Mouse (Mus musculus) heart, postnatal 25 days (tissue): ENCODE data around the gene Entpd7. TPM values are rescaled to one million over a fixed set of nuclear protein-coding genes. Genes with fewer than 3 reads are reported as not detected.
A peak's percentile ranks its signal among the peaks of the same experiment; 100 is the strongest.

Experiments used
- DNase-seq: peaks from one replicate; pipeline ENCODE4 v3.0.0; 2022; ENCODE audit warnings: low spot score
- intact Hi-C: fragments of 180-260 bp; cut with DNase I; formaldehyde crosslinking; loops from one replicate; pipeline ENCODE4 v1.15.1; 2025
- total RNA-seq, 2 experiments: library from RNA; stranded (reverse); gene quantifications; 2 replicates each; pipeline ENCODE4 v1.2.3; 2021

Entpd7 gene
- total RNA-seq, 2 experiments from 2014 or later: 2.7 to 3.1 TPM

GRCm38 (mm10) chr19:43673513-43674315 is 15.8 kb upstream of the Entpd7 start:
- no peak for DNase-seq
- intact Hi-C loops: no loop called here

DNA sequence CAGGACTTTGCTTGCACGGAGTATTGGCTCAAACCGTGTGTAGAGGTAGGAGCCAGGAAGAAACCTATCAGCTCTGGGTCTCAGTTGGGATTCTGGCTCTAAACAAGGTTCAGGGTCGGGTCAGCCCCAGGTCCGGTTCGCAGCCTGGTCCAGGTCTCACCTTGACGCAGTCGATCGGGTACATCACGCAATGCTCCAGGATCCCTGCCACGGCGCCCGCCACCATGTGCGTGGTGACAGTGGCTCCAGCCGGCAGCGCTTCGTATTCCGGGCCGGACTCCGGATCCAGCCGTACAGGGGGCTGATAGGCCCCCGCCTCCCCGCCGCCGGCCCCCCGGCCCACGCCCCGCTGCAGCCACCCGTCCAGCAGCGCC is 15.2 kb upstream of the Entpd7 start:
- no peak for DNase-seq
- intact Hi-C loops: no loop called here

GRCm38 (mm10) chr19:43674730-43675524 is 14.5 kb upstream of the Entpd7 start, which contains the start of gene Slc25a28:
Gene Slc25a28, minus strand, starts transcription at chr19:43674881.
- intact Hi-C loops: loop anchor here (5.0 kb wide), 1 partner anchor 77 kb away; the partner anchor contains the start of genes Cox15 and Cutc
- peak; percentile 99 for DNase-seq

DNA sequence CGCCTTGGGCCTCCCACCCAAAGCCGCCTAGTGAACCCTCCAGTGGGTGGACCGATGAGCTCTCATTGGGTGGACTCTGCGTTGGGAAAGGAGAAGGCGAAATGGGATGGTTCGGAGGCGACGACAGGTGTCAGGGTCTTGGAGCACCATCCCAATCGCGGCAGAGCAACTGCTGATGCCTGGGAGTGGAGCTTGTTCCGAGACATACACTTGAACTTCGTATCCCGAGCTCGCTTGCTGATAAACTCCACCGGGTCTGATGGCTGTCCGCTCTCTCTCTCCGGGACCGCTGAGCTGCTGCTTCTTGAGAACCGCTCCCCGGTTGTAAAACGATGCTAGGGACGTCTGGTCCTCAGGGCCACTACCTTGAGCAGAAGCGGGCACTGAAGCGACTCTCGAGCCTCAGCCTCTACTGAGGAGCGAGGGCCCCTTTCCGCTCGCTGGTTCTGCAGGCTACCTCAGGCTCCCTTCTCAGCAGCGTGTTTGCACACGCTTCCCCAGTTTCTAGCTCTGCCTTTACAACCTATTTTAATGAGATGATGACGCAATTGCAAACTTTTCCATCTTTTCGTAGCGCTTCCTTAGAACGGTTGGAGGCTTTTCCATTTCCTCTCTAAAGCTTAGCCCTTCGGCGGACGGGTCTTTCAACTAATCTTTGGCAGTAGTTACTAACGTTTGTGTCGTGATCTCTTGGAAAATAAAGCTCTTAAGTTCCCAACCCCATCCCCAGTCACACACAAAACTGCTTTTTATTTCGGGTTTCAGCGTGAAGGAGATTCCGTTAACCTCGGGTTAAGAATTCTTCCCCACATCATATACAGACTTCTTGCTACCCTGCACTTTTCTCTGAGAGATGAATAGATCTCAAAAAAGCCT is 13.7 kb upstream of the Entpd7 start:
- intact Hi-C loops: loop anchor here (5.0 kb wide), 1 partner anchor 77 kb away; the partner anchor contains the start of genes Cox15 and Cutc

DNA sequence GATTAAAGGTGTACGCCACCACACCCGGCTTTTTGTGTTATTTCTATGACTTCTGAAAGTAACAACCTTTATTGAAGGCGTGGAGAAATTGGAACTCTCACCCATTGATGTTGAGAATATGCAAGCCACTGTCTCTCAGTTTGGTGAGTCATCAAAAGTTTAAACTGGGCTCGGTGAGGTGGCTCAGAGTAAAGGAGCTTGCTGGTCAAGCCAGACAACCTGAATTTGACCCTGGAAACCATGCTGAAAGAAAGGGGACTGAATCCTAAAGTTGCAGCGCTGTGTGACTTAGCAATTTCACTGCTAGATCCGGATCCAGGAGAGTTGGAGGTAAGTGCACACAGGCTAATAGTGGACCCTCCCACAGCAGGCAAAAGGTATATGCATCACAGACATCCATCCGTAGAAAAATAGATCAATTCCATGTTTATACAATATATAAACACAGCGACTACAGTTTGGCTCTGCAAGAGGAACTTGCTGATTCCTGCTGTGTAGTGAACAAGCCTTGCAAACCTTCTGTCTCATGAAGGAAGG is 10.9 kb upstream of the Entpd7 start:
- no peak for DNase-seq
- intact Hi-C loops: loop anchor here (5.0 kb wide), 1 partner anchor 74 kb away; the partner anchor contains the start of genes Cox15 and Cutc

More for the DNA sequence above, 13.7 kb upstream of the Entpd7 start:
- no peak for DNase-seq

- no peak for DNase-seq
- intact Hi-C loops: loop anchor here (5.0 kb wide), 1 partner anchor 73 kb away; the partner anchor contains the start of genes Cox15 and Cutc
These were observed 9.9 kb upstream of the Entpd7 start for GRCm38 (mm10) chr19:43679474-43679981.

DNA sequence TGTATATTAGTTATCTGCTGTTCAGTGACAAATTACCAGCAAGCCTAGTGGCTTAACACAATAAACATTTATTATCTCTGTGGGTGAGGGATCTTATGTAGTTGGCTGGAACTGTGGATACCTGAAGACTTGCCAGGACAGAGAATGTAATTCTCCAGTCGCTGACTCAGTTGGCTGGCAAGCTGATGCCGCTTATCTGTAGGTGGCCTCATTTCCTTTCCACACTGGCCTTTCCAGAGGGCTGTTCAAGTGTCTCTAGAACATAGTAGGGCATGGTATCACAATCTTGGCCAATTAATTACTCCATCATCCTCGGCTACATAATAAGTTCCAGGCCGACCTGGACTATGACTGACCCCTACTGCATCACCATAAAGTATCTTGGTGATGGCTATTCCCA is 7.9 kb upstream of the Entpd7 start:
- DNase-seq: no peak
- intact Hi-C loops: no loop called here

DNA sequence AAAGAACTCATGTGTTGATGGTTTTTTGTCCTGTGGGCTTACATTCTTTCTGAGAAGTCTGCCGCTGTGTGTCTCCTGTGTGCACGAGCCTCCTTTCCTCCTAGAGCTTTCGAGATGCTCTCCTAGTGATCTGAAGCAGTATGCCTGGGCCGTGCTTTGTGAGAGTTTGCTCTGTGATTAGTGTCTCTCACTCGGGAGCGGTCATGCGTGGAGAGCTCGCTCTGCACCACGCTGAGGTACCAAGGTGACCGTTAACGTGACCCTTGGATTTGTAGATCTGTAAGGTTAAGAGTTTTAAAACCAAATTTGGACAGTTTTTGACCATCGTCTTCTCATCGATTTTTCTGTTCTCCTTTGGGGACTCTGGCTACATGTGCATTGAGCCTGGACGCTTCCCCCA is 3.3 kb downstream of the Entpd7 start:
- intact Hi-C loops: no loop called here
- no peak for DNase-seq

GRCm38 (mm10) chr19:43695514-43695964 is 6.1 kb downstream of the Entpd7 start:
- intact Hi-C loops: no loop called here
- no peak for DNase-seq

DNA sequence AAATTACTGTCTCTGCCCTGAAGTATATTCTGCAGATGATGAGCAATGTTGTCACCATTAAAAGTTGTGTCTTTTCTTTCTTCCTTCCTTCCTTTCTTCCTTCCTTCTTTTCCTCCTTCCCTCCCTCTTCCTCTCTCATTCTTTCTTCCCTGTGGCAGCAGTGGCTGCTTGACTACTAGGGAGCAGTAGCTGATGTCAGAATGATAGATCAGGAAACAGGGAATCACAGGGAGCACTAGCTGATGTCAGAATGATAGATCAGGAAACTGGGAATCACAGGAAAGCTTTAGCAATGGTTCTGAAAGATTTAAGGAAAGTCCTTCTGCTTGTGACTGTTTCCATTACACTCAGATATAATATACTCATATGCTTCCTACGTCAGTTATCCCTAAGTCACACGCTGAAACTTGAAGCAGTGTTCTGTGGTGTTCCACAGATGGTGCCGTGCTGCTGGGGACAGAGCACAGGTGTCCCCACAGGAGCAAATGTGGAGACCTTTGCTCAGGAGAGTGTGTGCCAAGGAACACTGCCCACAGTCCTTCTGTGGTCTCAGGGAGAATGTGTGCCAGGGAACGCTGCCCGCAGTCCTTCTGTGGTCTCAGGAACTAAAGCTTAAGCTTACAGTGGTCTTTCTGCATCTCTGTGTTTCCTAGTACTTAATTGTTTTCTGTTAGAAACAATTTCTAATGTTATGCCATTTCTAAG is 8.3 kb downstream of the Entpd7 start:
- intact Hi-C loops: no loop called here

GRCm38 (mm10) chr19:43699021-43699762 is 9.7 kb downstream of the Entpd7 start:
- intact Hi-C loops: no loop called here
- DNase-seq: no peak

More for the DNA sequence above, 8.3 kb downstream of the Entpd7 start:
- no peak for DNase-seq

DNA sequence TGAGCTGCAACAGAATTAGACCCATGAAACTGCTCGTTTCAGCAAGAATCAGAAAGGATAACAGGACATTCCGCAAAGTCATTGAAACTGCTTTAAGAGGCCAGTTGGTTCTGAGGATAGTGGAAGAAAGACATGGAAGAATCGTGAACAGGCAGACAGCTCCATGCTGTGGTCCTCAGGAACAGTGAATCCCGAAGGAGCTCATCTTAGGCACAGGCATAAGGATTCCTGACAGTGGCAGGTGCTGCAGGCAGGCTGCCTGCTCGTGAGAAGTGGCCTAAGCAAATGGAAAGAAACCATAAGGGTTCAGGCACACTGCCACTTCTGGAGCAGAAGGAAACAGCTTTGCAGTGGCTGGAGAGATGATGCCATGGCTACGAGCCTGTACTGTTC is 10.3 kb downstream of the Entpd7 start:
- DNase-seq: no peak
- intact Hi-C loops: no loop called here

GRCm38 (mm10) chr19:43704211-43704610 is 14.7 kb downstream of the Entpd7 start:
- no peak for DNase-seq
- intact Hi-C loops: no loop called here

- intact Hi-C loops: no loop called here
- no peak for DNase-seq
These were observed 15.5 kb downstream of the Entpd7 start for GRCm38 (mm10) chr19:43704787-43705497.

DNA sequence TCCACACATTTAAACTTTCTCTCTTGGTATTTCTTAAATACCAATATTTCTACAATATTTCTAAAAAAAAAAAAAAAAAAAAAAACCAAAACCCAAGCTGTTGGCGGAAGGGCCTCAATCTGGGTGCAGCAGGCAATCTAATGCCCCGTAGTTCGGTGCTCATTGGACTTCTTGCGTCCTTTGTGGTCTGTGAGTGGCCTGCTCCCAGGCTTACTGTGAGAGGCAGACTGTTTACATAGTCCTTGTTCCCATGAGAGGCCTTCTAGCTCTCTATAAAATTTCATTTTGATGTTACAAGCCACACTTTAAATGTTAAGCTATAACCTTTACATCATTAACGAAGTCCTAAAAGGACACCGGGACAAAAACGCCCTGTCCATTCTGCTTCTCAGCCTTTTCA is 18.7 kb downstream of the Entpd7 start:
- intact Hi-C loops: no loop called here
- DNase-seq: no peak

GRCm38 (mm10) chr19:43709317-43709716 is 19.8 kb downstream of the Entpd7 start:
- intact Hi-C loops: no loop called here
- no peak for DNase-seq

DNA sequence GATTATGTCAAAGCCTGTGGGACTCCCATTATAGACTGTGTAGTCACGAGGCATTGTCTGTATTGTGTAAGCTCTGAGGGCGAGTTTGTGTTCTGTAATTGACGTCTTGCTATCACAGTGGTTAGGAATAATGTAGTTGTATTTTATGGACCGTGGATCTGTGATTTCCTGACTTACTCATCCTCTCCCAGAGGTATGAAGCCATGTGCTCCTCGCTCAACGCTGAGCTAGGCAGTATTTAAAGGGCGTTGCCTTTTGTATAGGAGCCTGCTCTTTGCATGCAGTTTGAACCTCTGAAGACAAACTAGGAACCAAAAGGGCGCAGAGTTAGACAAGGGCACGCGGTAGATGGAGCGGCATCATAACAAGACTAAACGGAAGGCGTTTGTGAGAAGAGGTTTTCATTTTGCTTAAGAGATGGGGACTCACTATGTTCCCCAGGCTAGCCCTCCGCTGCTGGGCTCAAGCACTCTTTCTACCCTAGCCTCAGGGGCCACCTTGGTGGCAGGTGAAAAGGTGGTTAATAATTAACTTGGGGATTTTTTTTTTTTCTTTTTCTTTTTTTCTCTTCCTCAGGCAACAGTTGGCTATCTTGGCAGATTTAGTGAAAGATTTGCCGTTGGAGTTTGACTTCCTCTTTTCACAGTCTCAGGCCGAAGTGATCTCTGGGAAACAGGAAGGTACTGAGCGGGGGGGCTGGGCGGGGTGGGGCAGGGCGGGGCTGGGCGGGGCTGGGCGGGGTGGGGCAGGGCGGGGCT is 21.9 kb downstream of the Entpd7 start:
- intact Hi-C loops: no loop called here
- no peak for DNase-seq
